In the genomic region with DNA sequence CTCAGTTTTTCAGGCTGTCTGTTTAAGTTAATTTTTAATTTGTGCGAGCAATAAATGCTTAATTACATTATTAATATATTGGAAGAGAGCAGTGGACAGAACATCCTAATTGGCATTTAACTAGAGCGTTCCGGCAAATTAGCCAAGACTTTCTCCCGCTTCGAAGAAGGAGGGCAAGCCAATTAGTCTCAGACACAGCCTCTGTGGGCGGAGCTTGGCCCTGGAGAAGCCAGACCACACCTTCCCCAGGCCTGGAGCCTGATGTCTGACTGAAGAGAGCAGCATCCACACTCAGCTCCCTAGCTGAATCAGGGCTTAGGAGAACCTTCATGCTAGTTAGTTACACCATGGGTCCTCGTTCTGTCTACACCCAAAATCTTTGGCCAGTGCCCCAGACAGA, we compare ENCODE assay signal across 10 mouse cellular contexts.
DNase-seq lines count a peak whose midpoint lies in the region; ATAC-seq and TF ChIP-seq lines count a peak whose summit lies in the region.
"Had no signal": no experiment of that assay in that cellular context is flagged by ENCODE, and none has a peak within 500 bp of the region (broad histone marks: within the 10 kb centered on the region; RNA-seq: fewer than 3 reads in every experiment).

No protein-coding gene starts in this region.

- peak; percentile 38 for DNase-seq in liver, adult 2 months (ENCODE audit: extremely low read depth, low read depth, low spot score)
- DNase-seq in liver, embryonic 11.5 days (ENCODE audit: low spot score): no peak
- peak; percentile 81 for DNase-seq in embryo, embryonic 10 days (ENCODE audit: low spot score)
- DNase-seq in forebrain, embryonic 14.5 days (ENCODE audit: low spot score): peak; percentile 71
- no peak for DNase-seq in thymus, postnatal 25 days
- DNase-seq in right cerebral cortex, postnatal 10 days (ENCODE audit: low spot score in 2 of 2): no peak

- peaks cover under 1% of the 10 kb centered on the region; the same call in 1 of the 2 replicates for H3K36me3 ChIP-seq in liver, adult 2 months (ENCODE audit: control insufficient read depth, insufficient read depth, low read length)
- H3K36me3 ChIP-seq in liver, embryonic 11.5 days (ENCODE audit: control insufficient read depth, insufficient read depth, low read length): no peaks in the 10 kb centered on the region
- peaks cover 16% of the 10 kb centered on the region; the same call in 1 of the 2 replicates for H3K36me3 ChIP-seq in forebrain, embryonic 14.5 days (ENCODE audit: control insufficient read depth, insufficient read depth, low read length)
- H3K36me3 ChIP-seq in limb, embryonic 12.5 days: 0 out of 2 replicates have a peak, but pooled peaks cover 3% of the 10 kb centered on the region

- 38% methylated on average over 7 of the region's 7 CpGs for WGBS in liver, adult 2 months
- WGBS in liver, embryonic 11.5 days: 35% methylated on average over 7 of the region's 7 CpGs
- WGBS in forebrain, embryonic 14.5 days: 12% methylated on average over 7 of the region's 7 CpGs
- WGBS in limb, embryonic 12.5 days: 17% methylated on average over 7 of the region's 7 CpGs

- H3K27ac ChIP-seq in liver, adult 2 months (replicated peaks; ENCODE audit: insufficient read depth, low read depth, low read length): no peak overlapping the region
- H3K27ac ChIP-seq in liver, embryonic 11.5 days (ENCODE audit: low read depth, low read length): no peak overlapping the region; the same call in 1 of the 2 replicates
- H3K27ac ChIP-seq in forebrain, embryonic 14.5 days (ENCODE audit: low read depth, low read length): no peak overlapping the region
- H3K27ac ChIP-seq in limb, embryonic 12.5 days: no peak overlapping the region
- H3K27ac ChIP-seq: limb, embryonic 15.5 days had no signal

- no peaks in the 10 kb centered on the region for H3K79me2 ChIP-seq in liver, adult 2 months (ENCODE audit: control insufficient read depth, insufficient read depth, low read length)

- no peak overlapping the region for H3K9ac ChIP-seq in liver, adult 2 months (ENCODE audit: low read depth, low read length)
- no peak overlapping the region for H3K9ac ChIP-seq in liver, embryonic 11.5 days (ENCODE audit: low read depth, low read length)
- no peak overlapping the region for H3K9ac ChIP-seq in forebrain, embryonic 14.5 days (ENCODE audit: low read length)
- H3K9ac ChIP-seq in limb, embryonic 12.5 days (replicated peaks): no peak overlapping the region
- H3K9ac ChIP-seq: embryonic facial prominence, embryonic 15.5 days; limb, embryonic 15.5 days had no signal

- H3K9me3 ChIP-seq in liver, embryonic 11.5 days (ENCODE audit: control insufficient read depth, low read length): no peaks in the 10 kb centered on the region
- no peaks in the 10 kb centered on the region for H3K9me3 ChIP-seq in forebrain, embryonic 14.5 days (replicated peaks; ENCODE audit: control insufficient read depth, low read length)
- no peaks in the 10 kb centered on the region for H3K9me3 ChIP-seq in limb, embryonic 12.5 days
- H3K9me3 ChIP-seq: embryonic facial prominence, embryonic 15.5 days; limb, embryonic 15.5 days had no signal

- no peaks in the 10 kb centered on the region for H3K27me3 ChIP-seq in liver, adult 2 months (ENCODE audit: control insufficient read depth, insufficient read depth, low read length)
- H3K27me3 ChIP-seq in liver, embryonic 11.5 days (replicated peaks; ENCODE audit: control insufficient read depth, insufficient read depth, low read length): no peaks in the 10 kb centered on the region
- no peaks in the 10 kb centered on the region for H3K27me3 ChIP-seq in forebrain, embryonic 14.5 days (replicated peaks; ENCODE audit: control insufficient read depth, insufficient read depth, low read length)
- H3K27me3 ChIP-seq in limb, embryonic 12.5 days: no peaks in the 10 kb centered on the region
- H3K27me3 ChIP-seq: embryonic facial prominence, embryonic 15.5 days; limb, embryonic 15.5 days had no signal

- no peak for TF ChIP-seq POLR2A in liver, adult 2 months (IDR thresholded peaks at IDR 0.05; ENCODE audit: extremely low read depth, insufficient read depth, low read length)

- peaks cover 4% of the 10 kb centered on the region for H3K4me1 ChIP-seq in liver, adult 2 months (ENCODE audit: control insufficient read depth, insufficient read depth, low read length)
- no peaks in the 10 kb centered on the region for H3K4me1 ChIP-seq in liver, embryonic 11.5 days (replicated peaks; ENCODE audit: control insufficient read depth, insufficient read depth, low read length)
- no peaks in the 10 kb centered on the region for H3K4me1 ChIP-seq in forebrain, embryonic 14.5 days (ENCODE audit: control insufficient read depth, insufficient read depth, low read length)
- peaks cover 10% of the 10 kb centered on the region for H3K4me1 ChIP-seq in limb, embryonic 12.5 days (replicated peaks)

- no peak overlapping the region for H3K4me3 ChIP-seq in liver, adult 2 months (ENCODE audit: insufficient read depth, low read depth, low read length)
- no peak overlapping the region for H3K4me3 ChIP-seq in liver, embryonic 11.5 days (ENCODE audit: low read depth, low read length)
- H3K4me3 ChIP-seq in forebrain, embryonic 14.5 days (ENCODE audit: low read depth, low read length): no peak overlapping the region
- no peak overlapping the region for H3K4me3 ChIP-seq in limb, embryonic 12.5 days (replicated peaks)
- H3K4me3 ChIP-seq: embryonic facial prominence, embryonic 15.5 days; limb, embryonic 15.5 days had no signal

- ATAC-seq in liver, embryonic 11.5 days (replicated peaks; ENCODE audit: low FRiP score): no peak
- no peak for ATAC-seq in forebrain, embryonic 14.5 days
- no peak for ATAC-seq in limb, embryonic 12.5 days (ENCODE audit: insufficient number of reproducible peaks, insufficient read depth, low FRiP score, low TSS enrichment, low read depth)
- ATAC-seq: intestine, postnatal 0 days had no signal

- H3K4me2 ChIP-seq in liver, embryonic 11.5 days: no peak overlapping the region
- H3K4me2 ChIP-seq in forebrain, embryonic 14.5 days (ENCODE audit: low read length): no peak overlapping the region
- H3K4me2 ChIP-seq in limb, embryonic 12.5 days: peak overlapping the region; percentile 13; the same call in 1 of the 2 replicates
- H3K4me2 ChIP-seq: embryonic facial prominence, embryonic 15.5 days; limb, embryonic 15.5 days had no signal

- no peak for TF ChIP-seq CTCF in liver, adult 2 months (IDR thresholded peaks at IDR 0.05; ENCODE audit: low read depth, low read length)

Comparison
In these comparisons a context has a peak if more than half of its experiments do, and no peak if none do; other contexts are left out.
1. DNase-seq: peak in liver, adult 2 months (single experiment), embryo, embryonic 10 days (single experiment) and forebrain, embryonic 14.5 days (single experiment); none in liver, embryonic 11.5 days (single experiment), thymus, postnatal 25 days (single experiment) and right cerebral cortex, postnatal 10 days (0 of 2).